Mouse (Mus musculus) bone marrow, adult 2 months (tissue): Measurements from ENCODE around the gene Fads1. TPM values are rescaled to one million over a fixed set of nuclear protein-coding genes. Genes with fewer than 3 reads are reported as not detected.
"Not testable (repeated sequence)": the region's sequence is repeated elsewhere in the genome, so short reads cannot be mapped to it uniquely, and the experiment has no call there.

Experiments
- H3K27ac ChIP-seq: fragments of 200-500 bp; 2 replicates; pipeline ENCODE4 v1.5.1; 2012; ENCODE audit warnings: low read depth, mild to moderate bottlenecking, control low read depth, inconsistent platforms, low read length; ENCODE audit not compliant: control insufficient read depth, poor library complexity, insufficient read depth
- H3K4me1 ChIP-seq: fragments of 200-500 bp; 2 replicates; pipeline ENCODE4 v1.6.1; 2011; ENCODE audit warnings: low read length; ENCODE audit not compliant: control insufficient read depth, insufficient read depth
- H3K4me3 ChIP-seq: fragments of 200-500 bp; replicated peaks from 2 replicates; pipeline ENCODE3; 2011; ENCODE audit warnings: mild to moderate bottlenecking, low read depth, low read length, control low read depth; ENCODE audit not compliant: control insufficient read depth
- CTCF ChIP-seq: fragments of 200-500 bp; IDR thresholded peaks from 2 replicates; pipeline ENCODE4 v1.5.1; 2011; ENCODE audit warnings: low read length, control low read depth; ENCODE audit not compliant: control insufficient read depth, insufficient read depth
- POLR2A ChIP-seq: fragments of 200-500 bp; IDR thresholded peaks from 2 replicates; pipeline ENCODE4 v1.6.1; 2011; ENCODE audit warnings: low read depth, mild to moderate bottlenecking, control low read depth, low read length, borderline replicate concordance; ENCODE audit not compliant: control insufficient read depth
- WGBS: fragments of 180-500 bp; shearing (Covaris S2); methylation state at CpG from one replicate; pipeline ENCODE4 v1.1.7; 2018; 5-methylcytosine and 5-hydroxymethylcytosine counted together
- polyA plus RNA-seq: library from polyadenylated mRNA; stranded (reverse); fragments of >200 nt; gene quantifications from 2 replicates; pipeline ENCODE4 v1.2.4, GENCODE M21; 2011; ENCODE audit warnings: low replicate concordance; ENCODE audit not compliant: missing spikeins, insufficient read depth, insufficient read length

Gene Fads1
- polyA plus RNA-seq, 1 experiment = 20.9 TPM

DNA sequence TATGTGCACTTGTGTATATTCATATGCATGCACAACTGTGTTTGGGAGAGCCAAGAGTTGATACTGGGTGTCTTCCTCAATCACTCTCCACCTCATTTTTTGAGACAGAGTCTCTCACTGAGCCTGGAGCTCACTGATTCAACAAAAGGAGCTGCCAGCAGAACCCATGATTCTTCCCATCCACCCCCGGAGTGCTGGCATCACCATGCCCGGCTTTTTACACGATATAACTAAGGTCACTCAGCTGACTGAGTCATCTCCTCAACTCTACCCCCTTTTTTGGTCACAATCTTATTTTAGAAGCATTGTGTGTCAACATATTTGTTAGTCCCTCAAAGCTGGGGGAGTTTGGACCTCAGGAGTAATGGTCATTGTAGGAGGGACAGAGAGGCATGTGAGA lies 18.8 kb upstream of the Fads1 start:
- Histone ChIP-seq H3K4me3 (no peak overlapping the region), H3K27ac (no peak overlapping the region), H3K4me1 (no peaks in the 10 kb centered on the region; the same call in 1 of the 2 replicates)
- TF ChIP-seq POLR2A (no peak), CTCF (no peak)
- WGBS = 79% methylated on average over 3 of the region's 3 CpGs

DNA sequence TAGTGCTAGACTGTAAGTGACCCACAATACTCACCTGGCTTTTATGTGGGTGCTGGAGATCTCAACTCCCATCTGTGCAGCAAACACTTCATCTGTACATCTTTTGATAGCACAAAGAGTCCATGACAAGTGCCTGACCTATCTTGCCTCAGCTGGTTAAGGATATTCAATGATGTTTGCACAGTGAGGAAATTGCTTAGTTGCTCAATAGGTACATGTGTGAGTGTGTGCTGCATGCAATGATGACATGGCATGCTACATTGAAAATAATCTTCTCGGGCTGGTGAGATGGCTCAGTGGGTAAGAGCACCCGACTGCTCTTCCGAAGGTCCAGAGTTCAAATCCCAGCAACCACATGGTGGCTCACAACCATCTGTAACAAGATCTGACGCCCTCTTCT lies 16.8 kb upstream of the Fads1 start:
- not testable (repeated sequence) for H3K27ac ChIP-seq, H3K4me3 ChIP-seq, H3K4me1 ChIP-seq
- 66% methylated on average over 4 of the region's 4 CpGs for WGBS

DNA sequence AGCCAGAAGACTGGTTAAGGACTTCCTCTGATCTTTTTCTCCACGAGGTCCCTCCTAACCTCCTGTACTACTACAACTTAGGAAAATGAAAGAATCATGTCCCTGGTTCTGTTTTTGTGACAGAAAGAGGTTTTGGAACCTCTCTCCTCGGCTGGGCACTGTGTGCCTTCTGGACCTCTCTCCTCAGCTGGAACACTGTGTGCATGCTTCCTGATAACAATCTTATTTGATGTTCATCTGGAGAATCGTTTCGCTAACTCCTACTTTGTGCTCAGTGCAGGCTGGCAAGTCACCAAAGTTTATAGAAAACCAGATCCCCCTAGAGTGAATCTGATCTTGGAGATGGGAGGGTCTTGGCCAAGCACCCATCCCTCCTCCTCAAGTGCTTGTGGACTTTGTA lies 15.6 kb upstream of the Fads1 start:
- TF ChIP-seq CTCF = no peak
- no peak for TF ChIP-seq POLR2A
- WGBS = 55% methylated on average over 4 of the region's 4 CpGs
- Histone ChIP-seq H3K4me1 (peaks cover 4% of the 10 kb centered on the region), H3K4me3 (no peak overlapping the region), H3K27ac (no peak overlapping the region)

DNA sequence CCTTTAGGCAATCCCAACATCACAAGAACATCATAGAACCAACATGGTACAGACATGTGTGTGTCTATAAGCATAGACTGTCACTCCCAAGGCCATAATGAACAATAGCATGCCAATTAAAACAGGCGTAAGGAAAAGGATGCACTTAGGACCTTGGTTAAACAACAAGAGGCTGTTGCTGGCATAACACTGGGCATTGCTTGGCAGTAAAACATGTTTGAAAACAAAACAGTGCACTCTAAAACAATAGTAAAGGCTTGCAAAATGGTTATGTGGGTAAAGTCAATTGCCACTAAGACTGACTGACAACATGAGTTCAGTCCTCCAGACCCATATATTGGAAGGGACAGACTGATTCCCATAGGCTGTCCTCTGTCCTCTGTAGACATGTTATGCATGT lies 14.7 kb upstream of the Fads1 start:
- H3K4me1 ChIP-seq = peaks cover 6% of the 10 kb centered on the region
- no peak for TF ChIP-seq CTCF
- TF ChIP-seq POLR2A = no peak
- WGBS = 88% methylated on average over 1 of the region's 1 CpGs
- H3K27ac ChIP-seq = no peak overlapping the region
- H3K4me3 ChIP-seq = no peak overlapping the region

DNA sequence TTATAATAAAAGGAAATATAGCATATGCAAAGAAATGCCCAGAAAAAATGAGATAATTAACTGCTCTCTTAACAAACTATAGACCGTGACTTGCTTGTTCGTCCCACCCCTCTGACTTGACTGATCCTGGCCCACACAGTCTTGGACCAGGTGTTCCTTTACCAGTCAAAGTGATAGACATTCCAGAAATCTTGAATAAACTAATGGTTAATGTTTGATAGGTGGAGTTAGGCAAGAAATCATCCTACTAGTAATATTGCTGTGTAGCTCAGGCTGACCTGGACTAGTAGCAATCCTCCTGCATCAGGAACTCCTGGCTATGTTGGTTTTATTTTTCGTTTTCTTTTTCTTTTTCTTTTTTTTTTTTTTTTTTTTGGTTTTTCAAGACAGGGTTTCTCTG lies 14.2 kb upstream of the Fads1 start:
- TF ChIP-seq CTCF (no peak), POLR2A (no peak)
- 82% methylated on average over 3 of the region's 3 CpGs for WGBS
- no peak overlapping the region for H3K27ac ChIP-seq
- H3K4me1 ChIP-seq = peaks cover 9% of the 10 kb centered on the region
- H3K4me3 ChIP-seq = no peak overlapping the region

DNA sequence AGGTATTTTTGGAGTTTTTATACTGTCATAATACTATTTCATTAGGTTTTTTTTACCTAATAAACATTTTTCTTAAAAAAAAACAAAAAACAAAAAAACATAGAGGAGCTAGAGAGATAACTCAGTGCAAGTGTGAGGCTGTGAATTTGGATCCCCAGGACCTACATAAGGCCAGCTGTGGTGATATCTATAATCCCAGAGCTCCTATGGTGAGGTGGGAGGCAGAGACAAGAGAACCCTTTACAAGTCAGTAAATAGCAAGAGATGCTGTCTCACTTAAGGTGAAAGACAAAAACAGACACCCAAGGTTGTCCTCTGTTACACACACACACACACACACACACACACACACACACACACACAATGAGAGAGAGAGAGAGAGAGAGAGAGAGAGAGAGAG lies 13.5 kb upstream of the Fads1 start:
- H3K4me1 ChIP-seq = peaks cover 10% of the 10 kb centered on the region
- TF ChIP-seq POLR2A (no peak), CTCF (no peak)
- no peak overlapping the region for H3K27ac ChIP-seq
- H3K4me3 ChIP-seq = no peak overlapping the region

DNA sequence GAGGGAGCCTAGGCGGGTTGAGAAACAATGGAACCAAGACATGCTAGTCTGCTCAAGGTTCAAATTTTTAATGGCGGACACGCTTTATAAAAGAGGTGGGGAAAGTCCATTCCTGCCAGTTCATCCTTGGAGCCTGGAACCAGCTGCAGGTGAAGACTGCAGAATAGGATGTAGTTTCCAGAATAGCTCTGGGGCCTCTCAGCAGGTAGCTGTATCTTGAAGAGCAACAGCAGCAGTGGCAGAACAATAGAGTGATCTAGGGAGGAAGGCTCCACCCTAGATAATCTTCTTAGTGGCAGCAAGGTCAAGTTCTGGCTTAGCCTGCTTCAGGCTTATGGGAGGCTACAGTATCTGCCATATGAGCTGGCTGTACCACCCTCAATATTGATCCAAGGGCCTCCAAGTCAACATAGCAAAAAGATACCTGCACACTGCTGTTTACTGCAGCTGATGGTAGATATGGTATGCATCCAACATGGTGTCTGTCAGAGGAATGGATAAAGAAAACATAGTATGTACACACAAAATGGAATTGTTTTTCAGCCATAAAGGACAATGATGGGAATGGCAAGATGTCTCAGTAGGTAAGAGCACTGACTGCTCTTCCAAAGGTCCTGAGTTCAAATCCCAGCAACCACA lies 12.9 kb upstream of the Fads1 start:
- not testable (repeated sequence) for H3K27ac ChIP-seq, H3K4me3 ChIP-seq
- 93% methylated on average over 3 of the region's 3 CpGs for WGBS
- peaks cover 11% of the 10 kb centered on the region for H3K4me1 ChIP-seq

DNA sequence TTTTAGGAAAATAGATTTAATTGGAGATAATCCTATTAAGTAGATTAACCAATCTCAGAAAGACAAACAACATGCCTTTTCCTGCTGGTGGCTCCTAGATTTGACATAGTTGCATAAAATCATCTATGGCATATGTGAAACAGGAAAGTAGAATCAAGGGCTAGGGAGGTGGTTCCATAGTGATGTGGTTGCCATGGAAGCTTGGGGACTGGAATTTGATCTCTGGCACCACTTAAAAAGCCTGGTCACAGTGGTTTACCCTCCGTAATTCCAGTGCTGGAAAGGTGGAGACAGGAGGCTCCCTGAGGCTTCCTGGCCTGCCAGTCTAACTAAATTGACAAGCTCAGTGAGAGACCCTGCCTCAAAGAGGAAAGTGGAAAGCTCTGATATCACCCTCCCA lies 12.2 kb upstream of the Fads1 start:
- peaks cover 11% of the 10 kb centered on the region for H3K4me1 ChIP-seq
- no peak for TF ChIP-seq POLR2A
- no peak for TF ChIP-seq CTCF
- 86% methylated on average over 1 of the region's 1 CpGs for WGBS
- H3K4me3 ChIP-seq = no peak overlapping the region
- H3K27ac ChIP-seq = no peak overlapping the region

DNA sequence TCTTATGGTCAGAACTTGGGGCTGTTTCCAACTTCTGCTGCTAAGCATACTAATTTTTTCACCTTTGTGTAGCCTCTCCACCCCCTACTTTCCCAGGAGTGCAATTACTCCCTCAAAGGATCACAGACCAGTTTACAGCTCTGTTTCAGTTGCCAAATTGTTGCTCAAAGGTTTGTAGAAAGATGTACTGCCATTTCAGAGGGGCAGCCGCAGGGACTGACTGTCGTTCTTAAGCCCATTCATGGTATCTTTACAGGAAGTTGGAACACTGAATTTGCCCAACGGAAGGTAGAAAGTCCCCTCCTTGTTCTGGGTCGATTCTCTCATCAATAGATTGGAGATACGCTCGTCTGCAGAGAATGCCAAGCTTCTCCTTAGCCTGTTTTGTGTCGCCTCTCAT lies 11.3 kb upstream of the Fads1 start:
- TF ChIP-seq POLR2A (no peak), CTCF (no peak)
- H3K27ac ChIP-seq = no peak overlapping the region
- H3K4me3 ChIP-seq = no peak overlapping the region
- WGBS = 68% methylated on average over 7 of the region's 7 CpGs
- peaks cover 11% of the 10 kb centered on the region for H3K4me1 ChIP-seq
